Mouse (Mus musculus) spleen, adult 2 months (tissue): ENCODE results near the gene Cyp2j13. TPM values are rescaled to one million over a fixed set of nuclear protein-coding genes. Genes with fewer than 3 reads are reported as not detected.
"Not testable (repeated sequence)": the region's sequence is repeated elsewhere in the genome, so short reads cannot be mapped to it uniquely, and the experiment has no call there.

Experiments used
- DNase-seq, 2 experiments: peaks; one replicate each; pipeline versions ENCODE4 v3.0.0 to v3.0.0-alpha.2; 2012 to 2021; ENCODE audit warnings: low spot score in 2 of 2, low read depth in 1 of 2
- H3K27ac ChIP-seq: fragments of 200-500 bp; 2 replicates; pipeline ENCODE4 v1.5.1; 2012; ENCODE audit warnings: low read length, inconsistent platforms; ENCODE audit not compliant: insufficient read depth
- H3K27me3 ChIP-seq: fragments of 200-500 bp; 2 replicates; pipeline ENCODE4 v1.6.1; 2012; ENCODE audit warnings: mild to moderate bottlenecking, moderate library complexity, low read length, inconsistent platforms; ENCODE audit not compliant: control insufficient read depth, insufficient read depth
- H3K36me3 ChIP-seq: fragments of 200-500 bp; 2 replicates; pipeline ENCODE4 v1.6.1; 2012; ENCODE audit warnings: mild to moderate bottlenecking, low read length, inconsistent platforms; ENCODE audit not compliant: control insufficient read depth, insufficient read depth
- H3K4me1 ChIP-seq: fragments of 200-500 bp; 2 replicates; pipeline ENCODE4 v1.6.1; 2011; ENCODE audit warnings: inconsistent platforms; ENCODE audit not compliant: control insufficient read depth, insufficient read depth, insufficient read length
- H3K4me3 ChIP-seq: fragments of 200-500 bp; 2 replicates; pipeline ENCODE4 v1.5.1; 2011; ENCODE audit warnings: mild to moderate bottlenecking, inconsistent platforms; ENCODE audit not compliant: insufficient read depth, insufficient read length; ENCODE audit errors: extremely low read depth
- CTCF ChIP-seq: fragments of 200-500 bp; IDR thresholded peaks from 2 replicates; pipeline ENCODE4 v1.5.1; 2011; ENCODE audit warnings: mild to moderate bottlenecking, inconsistent platforms; ENCODE audit not compliant: insufficient read depth, insufficient read length, insufficient replicate concordance; ENCODE audit errors: extremely low read depth
- POLR2A ChIP-seq: fragments of 200-500 bp; IDR thresholded peaks from 2 replicates; pipeline ENCODE4 v1.6.1; 2011; ENCODE audit warnings: low read depth, low read length, inconsistent platforms
- WGBS: fragments of 180-500 bp; shearing (Covaris S2); methylation state at CpG from one replicate; pipeline ENCODE4 v1.1.7; 2018; 5-methylcytosine and 5-hydroxymethylcytosine counted together
- polyA plus RNA-seq: library from polyadenylated mRNA; depleted of rRNA; stranded (reverse); fragments of >200 nt; gene quantifications from 2 replicates; pipeline ENCODE4 v1.2.3, GENCODE M21; 2012; rRNA removed

The Cyp2j13 gene
- polyA plus RNA-seq, 1 experiment: not detected

DNA sequence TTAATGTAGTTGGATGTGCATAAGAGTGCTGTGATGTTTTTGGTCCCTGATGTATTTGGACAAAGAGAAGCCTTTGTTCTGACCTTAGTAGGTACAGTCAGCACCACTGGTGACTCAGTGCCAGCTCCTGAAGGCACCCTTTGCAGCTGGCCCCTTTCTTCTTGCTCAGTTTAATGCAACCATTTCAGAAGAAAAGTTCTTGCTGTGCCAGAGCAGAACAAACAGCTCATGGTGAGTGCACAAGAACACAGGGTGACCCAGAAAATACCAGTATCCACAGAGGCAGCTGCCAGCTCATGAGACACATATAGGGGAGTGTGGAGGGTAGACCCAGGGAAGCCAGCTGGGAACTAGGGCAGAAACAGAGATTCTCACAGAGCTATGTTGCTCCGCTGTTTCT, 48.9 kb downstream of the Cyp2j13 start:
- 100% methylated on average over 1 of the region's 1 CpGs for WGBS
- no peaks in the 10 kb centered on the region for H3K36me3 ChIP-seq
- no peak for DNase-seq
- TF ChIP-seq CTCF (no peak), POLR2A (no peak)
- no peaks in the 10 kb centered on the region for H3K27me3 ChIP-seq
- no peaks in the 10 kb centered on the region for H3K4me1 ChIP-seq
- H3K4me3 ChIP-seq: no peak overlapping the region
- H3K27ac ChIP-seq: no peak overlapping the region

GRCm38 (mm10) chr4:96022803-96023202, 54.5 kb downstream of the Cyp2j13 start:
- no peaks in the 10 kb centered on the region for H3K4me1 ChIP-seq
- no peak for DNase-seq
- H3K4me3 ChIP-seq: no peak overlapping the region
- TF ChIP-seq CTCF (no peak), POLR2A (no peak)
- no peaks in the 10 kb centered on the region for H3K27me3 ChIP-seq
- H3K27ac ChIP-seq: no peak overlapping the region
- peaks cover 2% of the 10 kb centered on the region; the same call in 1 of the 2 replicates for H3K36me3 ChIP-seq

DNA sequence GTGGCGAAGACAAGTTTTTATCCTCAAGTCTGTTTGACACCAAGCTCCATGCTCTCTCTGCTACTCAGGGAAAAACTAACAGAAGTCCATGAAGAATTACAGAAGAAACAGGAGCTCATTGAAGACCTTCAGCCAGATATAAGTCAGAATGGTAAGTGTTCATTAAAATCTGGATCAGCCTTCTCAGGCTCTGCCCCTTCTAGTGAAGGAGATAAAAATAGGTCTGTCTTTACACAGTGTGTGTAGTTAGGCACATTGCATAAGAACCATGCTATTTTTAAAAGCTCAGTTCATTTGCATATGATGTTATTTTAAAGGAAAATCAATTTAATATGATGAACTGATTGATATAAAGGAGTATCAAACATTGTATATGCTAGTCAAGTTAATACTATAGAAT, 60.5 kb downstream of the Cyp2j13 start:
- Histone ChIP-seq H3K36me3 (peaks cover 2% of the 10 kb centered on the region; the same call in 1 of the 2 replicates), H3K27me3 (no peaks in the 10 kb centered on the region), H3K4me1 (no peaks in the 10 kb centered on the region), H3K4me3 (no peak overlapping the region), H3K27ac (no peak overlapping the region)
- 88% methylated on average over 1 of the region's 1 CpGs for WGBS
- DNase-seq: no peak
- TF ChIP-seq CTCF: no peak
- TF ChIP-seq POLR2A: no peak

DNA sequence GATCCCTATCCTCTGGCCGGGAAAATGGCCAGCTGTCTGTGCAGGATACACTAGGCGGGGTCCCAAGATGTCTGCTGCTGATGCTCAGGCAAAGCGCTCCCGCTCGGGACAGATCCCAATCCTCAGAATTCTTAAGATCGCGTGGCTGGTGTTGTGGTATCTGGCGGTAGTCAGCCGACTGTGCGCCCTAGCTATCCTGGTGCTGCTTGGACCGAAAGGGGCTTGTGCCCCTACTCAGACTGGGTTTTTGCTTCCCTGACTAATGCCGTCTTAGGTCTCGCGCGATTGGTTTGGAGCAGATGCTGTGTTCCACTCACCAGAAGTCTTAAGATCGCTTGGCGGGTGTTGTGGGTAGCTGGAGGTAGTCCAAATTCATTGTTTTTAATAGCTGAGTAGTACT, 95.1 kb downstream of the Cyp2j13 start:
- not testable (repeated sequence) for H3K27me3 ChIP-seq, H3K4me1 ChIP-seq, H3K27ac ChIP-seq, H3K36me3 ChIP-seq, H3K4me3 ChIP-seq, DNase-seq
- 96% methylated on average over 17 of the region's 17 CpGs for WGBS

Other genes with a start within 250 kb of the Cyp2j13 start
- 1.1 and 1.7 TPM in 2 replicates for gene Hook1, start 110.3 kb downstream of the Cyp2j13 start, polyA plus RNA-seq
- not detected in 2 replicates for gene Cyp2j12, start 63.6 kb upstream of the Cyp2j13 start, polyA plus RNA-seq
- not detected in 2 replicates for gene Cyp2j7, start 159.1 kb upstream of the Cyp2j13 start, polyA plus RNA-seq